Mouse (Mus musculus): ENCODE measurements around the gene Engase. TPM values are rescaled to one million over a fixed set of nuclear protein-coding genes. Genes with fewer than 3 reads are reported as not detected.

Engase gene
- polyA plus RNA-seq (2015; fragmentation: Nextera tagmentation; extraction: Ambion mirVana) = 7.2 and 7.9 TPM in 2 replicates

GRCm38 (mm10) chr11:118476396-118477373 is at the start of gene Engase:
Gene Engase, plus strand, starts transcription at chr11:118476829.
- WGBS = 1% methylated on average over 47 of the region's 57 CpGs
- no peaks in the 10 kb centered on the region for H3K9me3 ChIP-seq (ENCODE audit: control insufficient read depth, low read length)
- H3K27ac ChIP-seq (ENCODE audit: low read length) = no peak within 1 kb of the TSS
- peak within 1 kb of the TSS; percentile 82 for H3K4me3 ChIP-seq (ENCODE audit: low read length)
- H3K4me2 ChIP-seq (ENCODE audit: low read depth, low read length) = peak within 1 kb of the TSS; percentile 94
- H3K9ac ChIP-seq (ENCODE audit: low read length) = peak within 1 kb of the TSS; percentile 87
- no peaks in the 10 kb centered on the region for H3K27me3 ChIP-seq (ENCODE audit: control insufficient read depth, insufficient read depth, low read depth, low read length)
- no peaks in the 10 kb centered on the region; the same call in 1 of the 2 replicates for H3K36me3 ChIP-seq (ENCODE audit: control insufficient read depth, insufficient read depth, low read length)
- peaks cover 8% of the 10 kb centered on the region for H3K4me1 ChIP-seq (replicated peaks; ENCODE audit: control insufficient read depth, insufficient read depth, low read length)
- peak; percentile 100 for ATAC-seq (ENCODE audit: low read depth)

- Histone ChIP-seq H3K27ac (ENCODE audit: low read length) (no peak overlapping the region), H3K9me3 (ENCODE audit: control insufficient read depth, low read length) (no peaks in the 10 kb centered on the region), H3K4me2 (ENCODE audit: low read depth, low read length) (no peak overlapping the region), H3K4me1 (replicated peaks; ENCODE audit: control insufficient read depth, insufficient read depth, low read length) (peaks cover 47% of the 10 kb centered on the region), H3K27me3 (ENCODE audit: control insufficient read depth, insufficient read depth, low read depth, low read length) (no peaks in the 10 kb centered on the region), H3K4me3 (ENCODE audit: low read length) (no peak overlapping the region), H3K9ac (ENCODE audit: low read length) (no peak overlapping the region), H3K36me3 (ENCODE audit: control insufficient read depth, insufficient read depth, low read length) (no peaks in the 10 kb centered on the region)
- WGBS = 31% methylated on average over 3 of the region's 3 CpGs
- no peak for ATAC-seq (ENCODE audit: low read depth)
Observed at GRCm38 (mm10) chr11:118427266-118427779, 49.3 kb upstream of the Engase start.

- Histone ChIP-seq H3K9me3 (ENCODE audit: control insufficient read depth, low read length) (no peaks in the 10 kb centered on the region), H3K27me3 (ENCODE audit: control insufficient read depth, insufficient read depth, low read depth, low read length) (no peaks in the 10 kb centered on the region), H3K4me2 (ENCODE audit: low read depth, low read length) (peak within 1 kb of the TSS; percentile 53), H3K4me1 (replicated peaks; ENCODE audit: control insufficient read depth, insufficient read depth, low read length) (peaks cover 47% of the 10 kb centered on the region), H3K27ac (ENCODE audit: low read length) (peak within 1 kb of the TSS; percentile 83), H3K36me3 (ENCODE audit: control insufficient read depth, insufficient read depth, low read length) (no peaks in the 10 kb centered on the region), H3K4me3 (ENCODE audit: low read length) (peak within 1 kb of the TSS; percentile 40), H3K9ac (ENCODE audit: low read length) (peak within 1 kb of the TSS; percentile 58)
- ATAC-seq (ENCODE audit: low read depth) = peak; percentile 45; the same call in 1 of the 2 replicates
- WGBS = 2% methylated on average over 8 of the region's 8 CpGs
Observed at GRCm38 (mm10) chr11:118427986-118428385, 48.6 kb upstream of the Engase start, which contains the start of gene C1qtnf1. Gene C1qtnf1, plus strand, starts transcription at chr11:118428203.

- ATAC-seq (ENCODE audit: low read depth) = peak; percentile 29
- Histone ChIP-seq H3K4me3 (ENCODE audit: low read length) (peak overlapping the region; percentile 40), H3K9ac (ENCODE audit: low read length) (peak overlapping the region; percentile 58), H3K4me1 (replicated peaks; ENCODE audit: control insufficient read depth, insufficient read depth, low read length) (peaks cover 49% of the 10 kb centered on the region), H3K36me3 (ENCODE audit: control insufficient read depth, insufficient read depth, low read length) (no peaks in the 10 kb centered on the region), H3K9me3 (ENCODE audit: control insufficient read depth, low read length) (no peaks in the 10 kb centered on the region), H3K4me2 (ENCODE audit: low read depth, low read length) (peak overlapping the region; percentile 53), H3K27me3 (ENCODE audit: control insufficient read depth, insufficient read depth, low read depth, low read length) (no peaks in the 10 kb centered on the region), H3K27ac (ENCODE audit: low read length) (peak overlapping the region; percentile 83)
- WGBS = 6% methylated on average over 11 of the region's 11 CpGs
Observed at GRCm38 (mm10) chr11:118428460-118428868, 48.2 kb upstream of the Engase start.

- Histone ChIP-seq H3K9ac (ENCODE audit: low read length) (peak overlapping the region; percentile 58), H3K4me2 (ENCODE audit: low read depth, low read length) (peak overlapping the region; percentile 53), H3K4me1 (replicated peaks; ENCODE audit: control insufficient read depth, insufficient read depth, low read length) (peaks cover 45% of the 10 kb centered on the region), H3K27me3 (ENCODE audit: control insufficient read depth, insufficient read depth, low read depth, low read length) (no peaks in the 10 kb centered on the region), H3K36me3 (ENCODE audit: control insufficient read depth, insufficient read depth, low read length) (no peaks in the 10 kb centered on the region), H3K27ac (ENCODE audit: low read length) (peak overlapping the region; percentile 83), H3K4me3 (ENCODE audit: low read length) (peak overlapping the region; percentile 40), H3K9me3 (ENCODE audit: control insufficient read depth, low read length) (no peaks in the 10 kb centered on the region)
- WGBS = 28% methylated on average over 8 of the region's 8 CpGs
- ATAC-seq (ENCODE audit: low read depth) = 0 out of 2 replicates have a peak, but pooled peaks have one; percentile 8
Observed at GRCm38 (mm10) chr11:118428944-118429709, 47.5 kb upstream of the Engase start.

GRCm38 (mm10) chr11:118430291-118430885 is 46.2 kb upstream of the Engase start:
- no peak overlapping the region for H3K9ac ChIP-seq (ENCODE audit: low read length)
- H3K9me3 ChIP-seq (ENCODE audit: control insufficient read depth, low read length) = no peaks in the 10 kb centered on the region
- no peaks in the 10 kb centered on the region for H3K36me3 ChIP-seq (ENCODE audit: control insufficient read depth, insufficient read depth, low read length)
- peak overlapping the region; percentile 23; the same call in 1 of the 2 replicates for H3K27ac ChIP-seq (ENCODE audit: low read length)
- no peak overlapping the region for H3K4me2 ChIP-seq (ENCODE audit: low read depth, low read length)
- H3K4me3 ChIP-seq (ENCODE audit: low read length) = no peak overlapping the region
- WGBS = 19% methylated on average over 4 of the region's 4 CpGs
- H3K27me3 ChIP-seq (ENCODE audit: control insufficient read depth, insufficient read depth, low read depth, low read length) = no peaks in the 10 kb centered on the region
- no peak for ATAC-seq (ENCODE audit: low read depth)
- peaks cover 36% of the 10 kb centered on the region for H3K4me1 ChIP-seq (replicated peaks; ENCODE audit: control insufficient read depth, insufficient read depth, low read length)

- 75% methylated on average over 16 of the region's 16 CpGs for WGBS
- no peak for ATAC-seq (ENCODE audit: low read depth)
- no peak overlapping the region for H3K4me2 ChIP-seq (ENCODE audit: low read depth, low read length)
- H3K4me1 ChIP-seq (replicated peaks; ENCODE audit: control insufficient read depth, insufficient read depth, low read length) = peaks cover 36% of the 10 kb centered on the region
- no peak overlapping the region for H3K9ac ChIP-seq (ENCODE audit: low read length)
- no peak overlapping the region for H3K27ac ChIP-seq (ENCODE audit: low read length)
- H3K27me3 ChIP-seq (ENCODE audit: control insufficient read depth, insufficient read depth, low read depth, low read length) = no peaks in the 10 kb centered on the region
- H3K9me3 ChIP-seq (ENCODE audit: control insufficient read depth, low read length) = no peaks in the 10 kb centered on the region
- no peaks in the 10 kb centered on the region for H3K36me3 ChIP-seq (ENCODE audit: control insufficient read depth, insufficient read depth, low read length)
- no peak overlapping the region for H3K4me3 ChIP-seq (ENCODE audit: low read length)
Observed at GRCm38 (mm10) chr11:118431100-118431948, 45.3 kb upstream of the Engase start.

GRCm38 (mm10) chr11:118433398-118433868 is 43.2 kb upstream of the Engase start:
- no peaks in the 10 kb centered on the region for H3K27me3 ChIP-seq (ENCODE audit: control insufficient read depth, insufficient read depth, low read depth, low read length)
- ATAC-seq (ENCODE audit: low read depth) = peak; percentile 37
- peak overlapping the region; percentile 56 for H3K27ac ChIP-seq (ENCODE audit: low read length)
- H3K36me3 ChIP-seq (ENCODE audit: control insufficient read depth, insufficient read depth, low read length) = no peaks in the 10 kb centered on the region
- peak overlapping the region; percentile 52 for H3K4me2 ChIP-seq (ENCODE audit: low read depth, low read length)
- H3K4me3 ChIP-seq (ENCODE audit: low read length) = peak overlapping the region; percentile 33
- peak overlapping the region; percentile 32 for H3K9ac ChIP-seq (ENCODE audit: low read length)
- WGBS = 37% methylated on average over 10 of the region's 10 CpGs
- no peaks in the 10 kb centered on the region for H3K9me3 ChIP-seq (ENCODE audit: control insufficient read depth, low read length)
- peaks cover 30% of the 10 kb centered on the region for H3K4me1 ChIP-seq (replicated peaks; ENCODE audit: control insufficient read depth, insufficient read depth, low read length)

Measured in lung, embryonic 16.5 days (tissue).